Comparison of ENCODE assay signal across 8 mouse cellular contexts in genomic region chr2:51914944-51915680, GRCm38 (mm10). TPM values are rescaled to one million over a fixed set of nuclear protein-coding genes. Genes with fewer than 3 reads are reported as not detected.
DNase-seq lines count a peak whose midpoint lies in the region; ATAC-seq and TF ChIP-seq lines count a peak whose summit lies in the region.

No protein-coding gene starts in this region.

- H3K27me3 ChIP-seq in spleen, adult 2 months (ENCODE audit: control insufficient read depth, insufficient read depth, low read length), result no peaks in the 10 kb centered on the region
- H3K27me3 ChIP-seq in midbrain, embryonic 12.5 days, result peaks cover 3% of the 10 kb centered on the region

- TF ChIP-seq POLR2A in spleen, adult 2 months (IDR thresholded peaks at IDR 0.05; ENCODE audit: low read depth, low read length), result no peak

- peak; percentile 95 for ATAC-seq in frontal cortex, adult (ENCODE audit: low TSS enrichment)
- peak; percentile 69 for ATAC-seq in midbrain, embryonic 12.5 days (ENCODE audit: low FRiP score, low read depth)

- no peak overlapping the region for H3K27ac ChIP-seq in spleen, adult 2 months (ENCODE audit: insufficient read depth, low read length)
- H3K27ac ChIP-seq in midbrain, embryonic 12.5 days (replicated peaks), result no peak overlapping the region

- no peak overlapping the region for H3K4me3 ChIP-seq in spleen, adult 2 months (ENCODE audit: extremely low read depth, insufficient read depth, insufficient read length)
- H3K4me3 ChIP-seq in midbrain, embryonic 12.5 days, result no peak overlapping the region

- H3K36me3 ChIP-seq in spleen, adult 2 months (ENCODE audit: control insufficient read depth, insufficient read depth, low read length), result no peaks in the 10 kb centered on the region
- H3K36me3 ChIP-seq in midbrain, embryonic 12.5 days, result no peaks in the 10 kb centered on the region

- DNase-seq in spleen, adult 2 months (ENCODE audit: low read depth in 1 of 2, low spot score in 2 of 2), result peak in 1 of 2 experiments; percentile 55
- DNase-seq in spleen, adult 12 weeks (ENCODE audit: low spot score), result no peak
- peak; percentile 79 for DNase-seq in cerebellum, adult 9-10 months
- peak; percentile 68 for DNase-seq in hindlimb bud, embryonic 11.5 days (ENCODE audit: extremely low spot score, low read depth, low spot score)
- peak; percentile 79 to 80 for DNase-seq in left cerebral cortex, adult 18-20 months (ENCODE audit: low spot score in 2 of 2)
- peak; percentile 63 for DNase-seq in skeletal muscle tissue, adult 2 months (ENCODE audit: low read depth, low spot score)

- H3K9ac ChIP-seq in midbrain, embryonic 12.5 days (replicated peaks), result no peak overlapping the region

- H3K9me3 ChIP-seq in midbrain, embryonic 12.5 days, result no peaks in the 10 kb centered on the region

- no peaks in the 10 kb centered on the region for H3K4me1 ChIP-seq in spleen, adult 2 months (ENCODE audit: control insufficient read depth, insufficient read depth, insufficient read length)
- no peaks in the 10 kb centered on the region for H3K4me1 ChIP-seq in midbrain, embryonic 12.5 days

- peak; percentile 41; the same call in 1 of the 2 replicates for TF ChIP-seq CTCF in spleen, adult 2 months (IDR thresholded peaks at IDR 0.05; ENCODE audit: extremely low read depth, insufficient read depth, insufficient read length, insufficient replicate concordance)

- no peak overlapping the region for H3K4me2 ChIP-seq in midbrain, embryonic 12.5 days (replicated peaks)

- 24% methylated on average over 5 of the region's 5 CpGs for WGBS in spleen, adult 2 months
- WGBS in midbrain, embryonic 12.5 days, result 14% methylated on average over 5 of the region's 5 CpGs

RNA-seq across cellular contexts. Expression of gene Rbm43, which starts 19.9 kb away (rescaled TPM):
- polyA plus RNA-seq in spleen, adult 2 months (2012; rRNA removed), result 11.3 and 16.7 TPM in 2 replicates
- total RNA-seq in left cerebral cortex, adult 18-20 months (2021), result 10 to 100 TPM; 16.7 to 20.3 TPM
- 5.3 and 6.0 TPM in 2 replicates for polyA plus RNA-seq in midbrain, embryonic 12.5 days (2016; fragmentation: Nextera tagmentation; extraction: Ambion mirVana)

RNA-seq across cellular contexts. Expression of gene Nmi, which starts 58.2 kb away (rescaled TPM):
- 2.7 and 3.7 TPM in 2 replicates for polyA plus RNA-seq in spleen, adult 2 months (2012; rRNA removed)
- 1 to 10 TPM; 2.4 to 3.0 TPM for total RNA-seq in left cerebral cortex, adult 18-20 months (2021)
- polyA plus RNA-seq in midbrain, embryonic 12.5 days (2016; fragmentation: Nextera tagmentation; extraction: Ambion mirVana), result 5.1 and 6.4 TPM in 2 replicates
